Mouse (Mus musculus) embryonic facial prominence, embryonic 11.5 days (tissue): ENCODE measurements around the gene Myoz1. TPM values are rescaled to one million over a fixed set of nuclear protein-coding genes. Genes with fewer than 3 reads are reported as not detected.
"Not testable (repeated sequence)": the region's sequence is repeated elsewhere in the genome, so short reads cannot be mapped to it uniquely, and the experiment has no call there.

Experiments used
- ATAC-seq: fragments of 200-750 bp; cut with Nextera tagmentation; replicated peaks from 2 replicates; pipeline ENCODE4 v1.8.0; 2017; ENCODE audit warnings: low read depth; ENCODE audit not compliant: insufficient number of reproducible peaks, low FRiP score, low TSS enrichment
- DNase-seq: peaks from one replicate; pipeline ENCODE4 v3.0.0-alpha.2; 2015; ENCODE audit warnings: low spot score
- H3K27ac ChIP-seq: fragments of 300-500 bp; sonication (generic); replicated peaks from 2 replicates; pipeline ENCODE4 v1.5.1; 2014; ENCODE audit warnings: mild to moderate bottlenecking, low read depth, low read length, control low read depth
- H3K27me3 ChIP-seq: fragments of 300-500 bp; sonication (generic); 2 replicates; pipeline ENCODE4 v1.6.1; 2014; ENCODE audit warnings: mild to moderate bottlenecking, low read length, moderate library complexity, mixed read lengths; ENCODE audit not compliant: control insufficient read depth, insufficient read depth
- H3K36me3 ChIP-seq: fragments of 300-500 bp; sonication (generic); replicated peaks from 2 replicates; pipeline ENCODE4 v1.6.1; 2014; ENCODE audit warnings: low read depth, mild to moderate bottlenecking, low read length, moderate library complexity, mixed read lengths; ENCODE audit not compliant: control insufficient read depth, insufficient read depth
- H3K4me1 ChIP-seq: fragments of 300-500 bp; sonication (generic); 2 replicates; pipeline ENCODE4 v1.6.1; 2014; ENCODE audit warnings: low read length, mixed read lengths; ENCODE audit not compliant: control insufficient read depth, insufficient read depth
- H3K4me2 ChIP-seq: fragments of 300-500 bp; sonication (generic); 2 replicates; pipeline ENCODE4 v1.6.1; 2014; ENCODE audit warnings: low read depth, mild to moderate bottlenecking, control low read depth, low read length, moderate library complexity
- H3K4me3 ChIP-seq: fragments of 300-500 bp; sonication (generic); 2 replicates; pipeline ENCODE4 v1.5.1; 2014; ENCODE audit warnings: low read depth, low read length, control low read depth
- H3K9ac ChIP-seq: fragments of 300-500 bp; sonication (generic); replicated peaks from 2 replicates; pipeline ENCODE4 v1.6.1; 2014; ENCODE audit warnings: mild to moderate bottlenecking, control low read depth, low read length
- H3K9me3 ChIP-seq: fragments of 300-500 bp; sonication (generic); replicated peaks from 2 replicates; pipeline ENCODE4 v1.6.1; 2016; ENCODE audit warnings: mild to moderate bottlenecking, low read length, inconsistent platforms, mixed read lengths; ENCODE audit not compliant: control insufficient read depth
- WGBS: fragments of 180-500 bp; shearing (Covaris S2); extraction: QIAGEN DNeasy Blood & Tissue Kit; methylation state at CpG from one replicate; pipeline ENCODE4 v1.1.7; 2014; 5-methylcytosine and 5-hydroxymethylcytosine counted together
- polyA plus RNA-seq: library from polyadenylated mRNA; unstranded; fragments of >200 nt; fragmentation: Nextera tagmentation; extraction: Ambion mirVana; gene quantifications from 2 replicates; pipeline ENCODE4 v1.2.1, GENCODE M21; 2014

Gene Myoz1
- polyA plus RNA-seq, 1 experiment from 2014 or later, result 0.58 TPM

DNA sequence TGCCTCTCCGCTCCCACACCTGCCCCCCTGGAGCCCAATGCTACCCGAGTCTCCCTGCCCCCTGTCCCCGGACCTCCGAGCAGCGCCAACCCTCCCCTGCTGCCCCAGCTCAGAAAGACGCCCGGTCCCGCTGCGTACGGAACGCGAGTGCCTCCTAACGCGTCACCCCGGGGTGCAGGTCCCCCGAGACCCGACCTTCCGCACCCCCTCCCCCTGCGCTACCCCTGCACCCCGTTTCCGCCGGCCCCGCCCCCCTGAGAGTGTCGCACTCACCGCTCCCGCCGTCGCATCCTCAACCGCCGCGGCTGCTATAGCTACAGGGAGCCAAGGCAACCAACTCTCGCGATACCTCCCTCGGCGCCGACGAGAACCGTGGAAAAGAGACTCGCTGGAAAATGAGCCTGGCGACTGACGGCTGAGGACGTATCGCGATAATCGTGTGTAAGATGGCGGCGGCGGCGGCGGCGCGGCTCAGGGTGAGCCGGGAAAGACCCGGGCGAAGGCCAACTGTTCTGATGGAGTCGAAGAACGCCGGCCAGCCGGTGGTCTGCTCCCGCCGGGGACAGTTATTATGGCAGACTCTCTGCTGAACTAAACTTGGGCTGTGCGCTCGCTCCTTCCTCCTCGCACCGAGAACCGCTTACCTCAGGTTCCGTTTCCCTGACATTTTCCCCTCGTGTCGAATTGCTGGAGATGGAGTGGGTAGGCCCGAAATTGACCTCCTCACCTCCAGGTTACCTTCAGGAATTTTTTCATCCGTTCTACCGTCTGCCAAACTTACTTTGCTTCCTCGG, 15.5 kb downstream of the Myoz1 start, which contains the start of gene Usp54:
Usp54 (minus strand) TSS at position 420 of the 794 bp plus-strand sequence.
- Histone ChIP-seq H3K9ac (peak within 1 kb of the TSS; percentile 96), H3K9me3 (no peaks in the 10 kb centered on the region), H3K27me3 (no peaks in the 10 kb centered on the region), H3K4me2 (peak within 1 kb of the TSS; percentile 71), H3K36me3 (no peaks in the 10 kb centered on the region), H3K4me1 (no peaks in the 10 kb centered on the region), H3K27ac (peak within 1 kb of the TSS; percentile 90), H3K4me3 (peak within 1 kb of the TSS; percentile 77)
- peak; percentile 92 for ATAC-seq
- WGBS, result under 1% methylated on average over 73 of the region's 73 CpGs
- DNase-seq, result peak; percentile 99

DNA sequence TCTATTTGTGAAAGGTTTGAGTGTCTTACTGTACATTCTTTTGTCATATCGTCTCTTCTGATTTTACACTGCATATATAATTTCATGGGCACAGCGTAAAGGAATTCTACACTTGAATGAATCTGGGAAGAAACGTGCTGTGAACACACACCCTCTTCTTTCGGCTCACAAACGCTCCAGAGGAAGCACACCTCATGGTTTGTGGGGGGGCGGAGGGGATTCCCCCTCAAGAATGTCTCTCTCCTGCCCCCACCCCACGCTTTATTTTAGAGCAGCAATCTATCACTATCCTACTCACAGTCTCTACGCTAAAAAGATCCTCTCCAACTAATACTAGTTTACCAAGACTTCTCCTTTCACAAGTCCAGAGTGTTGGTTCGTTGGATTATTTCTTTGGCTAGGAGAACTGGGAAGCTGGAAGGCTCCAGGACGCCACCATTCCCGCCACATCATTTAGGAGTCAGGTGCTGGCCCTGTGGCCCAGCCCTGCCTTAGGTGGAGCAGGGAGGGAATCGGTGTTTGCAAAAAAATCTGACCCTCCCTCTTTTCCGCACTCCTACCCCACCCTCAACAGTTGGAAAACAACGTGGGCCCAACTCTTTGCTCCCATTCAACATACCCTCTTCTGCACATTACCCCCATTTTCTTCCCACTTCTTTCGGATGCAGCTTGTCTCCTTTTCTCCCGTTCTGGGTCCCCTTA, 16.3 kb downstream of the Myoz1 start:
- no peak overlapping the region; the same call in 1 of the 2 replicates for H3K27ac ChIP-seq

DNA sequence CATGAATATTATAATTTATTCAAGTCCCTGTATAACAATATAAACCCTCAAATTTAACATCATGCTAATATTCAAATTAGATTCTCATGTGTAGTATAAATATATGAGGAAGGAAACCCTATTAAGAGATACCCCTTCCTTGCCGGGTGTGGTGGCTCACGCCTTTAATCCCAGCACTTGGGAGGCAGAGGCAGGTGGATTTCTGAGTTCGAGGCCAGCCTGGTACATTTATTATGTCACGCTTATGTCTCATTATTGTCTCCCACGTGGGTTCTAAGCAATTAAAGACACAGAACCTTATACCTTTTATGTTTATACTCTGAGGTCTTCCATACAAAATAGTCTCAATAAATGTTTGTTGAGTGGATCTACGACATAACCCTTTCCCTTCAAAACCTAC, 17.6 kb downstream of the Myoz1 start:
- no peaks in the 10 kb centered on the region for H3K27me3 ChIP-seq
- 89% methylated on average over 6 of the region's 6 CpGs for WGBS
- no peak overlapping the region for H3K4me2 ChIP-seq
- H3K4me3 ChIP-seq, result no peak overlapping the region
- no peaks in the 10 kb centered on the region for H3K36me3 ChIP-seq
- no peaks in the 10 kb centered on the region for H3K4me1 ChIP-seq
- H3K9ac ChIP-seq, result no peak overlapping the region
- DNase-seq (no peak), ATAC-seq (no peak)
- H3K27ac ChIP-seq, result no peak overlapping the region
- H3K9me3 ChIP-seq, result no peaks in the 10 kb centered on the region

More for the DNA sequence above, 16.3 kb downstream of the Myoz1 start:
- no peaks in the 10 kb centered on the region for H3K27me3 ChIP-seq
- H3K36me3 ChIP-seq, result no peaks in the 10 kb centered on the region
- ATAC-seq (peak; percentile 45; the same call in 1 of the 2 replicates), DNase-seq (peak; percentile 48)
- H3K4me1 ChIP-seq, result no peaks in the 10 kb centered on the region
- H3K4me2 ChIP-seq, result peak overlapping the region; percentile 71
- H3K9me3 ChIP-seq, result no peaks in the 10 kb centered on the region
- peak overlapping the region; percentile 96 for H3K9ac ChIP-seq
- 2% methylated on average over 16 of the region's 16 CpGs for WGBS
- peak overlapping the region; percentile 77 for H3K4me3 ChIP-seq

DNA sequence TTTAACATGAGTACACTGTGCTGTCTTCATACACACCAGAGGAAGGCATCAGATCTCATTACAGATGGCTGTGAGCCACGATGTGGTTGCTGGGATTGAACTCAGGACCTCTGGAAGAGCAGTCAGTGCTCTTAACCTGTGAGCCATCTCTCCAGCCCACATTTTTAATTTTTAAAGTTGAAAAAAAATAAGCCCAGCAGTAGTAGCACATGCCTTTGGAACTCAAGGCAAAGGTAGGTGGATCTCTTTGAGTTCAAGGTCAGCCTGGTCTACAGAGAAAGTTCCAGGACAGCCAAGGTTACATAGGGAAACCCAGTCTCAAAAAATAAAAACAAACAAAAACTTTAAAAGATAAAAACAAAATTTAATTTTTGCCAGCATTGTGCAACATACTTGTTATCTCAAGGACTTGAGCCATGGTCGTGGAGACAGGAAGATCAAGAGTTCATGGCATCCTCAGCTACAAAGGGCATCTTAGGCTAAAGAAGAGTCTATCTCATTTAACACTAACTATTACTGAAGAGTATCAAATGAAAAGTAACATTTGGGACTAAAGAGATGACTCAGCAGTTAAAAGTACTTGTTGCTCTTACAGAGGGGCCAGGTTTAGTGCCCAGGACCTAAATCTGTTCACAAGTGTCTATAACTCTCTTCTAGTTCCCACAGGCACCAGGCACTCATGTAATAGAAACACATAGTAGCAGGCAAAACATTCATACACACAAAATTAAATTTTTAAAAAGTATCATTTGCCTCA, 18.3 kb downstream of the Myoz1 start:
- Histone ChIP-seq H3K9me3 (no peaks in the 10 kb centered on the region), H3K36me3 (no peaks in the 10 kb centered on the region), H3K4me2 (no peak overlapping the region), H3K27ac (no peak overlapping the region), H3K4me3 (no peak overlapping the region), H3K27me3 (no peaks in the 10 kb centered on the region), H3K9ac (no peak overlapping the region), H3K4me1 (no peaks in the 10 kb centered on the region)
- ATAC-seq (no peak), DNase-seq (no peak)
- WGBS, result 76% methylated on average over 2 of the region's 2 CpGs

DNA sequence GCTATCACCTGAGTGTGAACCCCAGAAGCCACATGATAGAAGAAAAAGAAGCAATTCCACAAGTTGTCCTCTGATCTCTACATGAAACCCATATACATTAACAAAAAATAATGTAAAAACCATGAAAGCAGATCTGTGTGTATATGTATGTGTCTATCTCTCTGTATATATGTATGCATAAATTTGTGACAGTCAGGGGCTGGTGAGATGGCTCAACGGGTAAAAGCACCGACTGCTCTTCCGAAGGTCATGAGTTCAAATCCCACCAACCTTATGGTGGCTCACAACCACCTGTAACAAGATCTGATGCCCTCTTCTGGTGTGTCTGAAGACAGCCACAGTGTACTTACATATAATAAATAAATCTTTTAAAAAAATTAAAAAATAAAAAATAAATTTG, 19.4 kb downstream of the Myoz1 start:
- DNase-seq, H3K4me1 ChIP-seq, H3K27ac ChIP-seq, H3K9me3 ChIP-seq, H3K27me3 ChIP-seq, ATAC-seq, H3K9ac ChIP-seq, H3K36me3 ChIP-seq, H3K4me2 ChIP-seq, H3K4me3 ChIP-seq: not testable (repeated sequence)
- 98% methylated on average over 3 of the region's 3 CpGs for WGBS

DNA sequence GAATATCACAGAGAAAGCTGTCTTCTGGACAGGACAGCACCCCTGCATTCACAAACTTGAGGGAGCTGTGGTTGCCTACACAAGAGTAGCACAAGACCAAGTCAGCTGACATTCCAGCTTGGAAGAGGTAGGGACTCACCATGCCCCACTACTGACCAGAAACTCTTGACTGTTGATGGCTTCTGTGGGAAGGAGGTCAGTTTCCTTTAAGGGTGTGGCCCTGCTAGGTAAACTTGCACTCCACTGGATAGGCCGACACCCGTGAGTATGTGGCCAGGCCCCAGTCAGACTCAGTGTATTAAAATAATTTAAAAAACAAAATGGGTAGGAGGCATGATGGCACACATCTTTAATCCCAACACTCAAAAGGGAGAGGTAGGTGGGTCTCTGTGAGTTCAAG, 20.8 kb downstream of the Myoz1 start:
- DNase-seq (no peak), ATAC-seq (no peak)
- Histone ChIP-seq H3K36me3 (no peaks in the 10 kb centered on the region), H3K9me3 (no peaks in the 10 kb centered on the region), H3K4me2 (no peak overlapping the region), H3K27me3 (no peaks in the 10 kb centered on the region), H3K9ac (no peak overlapping the region), H3K4me1 (no peaks in the 10 kb centered on the region), H3K27ac (no peak overlapping the region), H3K4me3 (no peak overlapping the region)
- WGBS, result 91% methylated on average over 2 of the region's 2 CpGs

DNA sequence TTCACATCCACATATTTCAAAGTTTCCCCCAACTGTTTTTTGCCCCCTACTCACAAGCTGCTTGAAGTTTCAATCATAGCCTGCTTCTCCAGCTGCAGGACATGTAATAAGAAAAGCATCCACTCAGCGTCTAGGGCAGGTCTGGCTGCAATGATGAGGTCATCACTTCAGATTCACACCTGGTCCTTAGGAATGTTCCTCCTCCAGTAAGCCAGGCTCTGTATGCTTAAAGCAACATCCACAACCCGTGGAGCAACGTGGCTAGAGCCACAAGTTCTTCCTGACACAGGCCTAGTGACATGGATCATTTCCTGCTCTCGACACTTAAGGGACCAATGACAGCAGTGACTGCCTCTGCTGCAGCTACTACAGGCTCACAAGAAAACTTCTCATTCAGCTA, 25.1 kb downstream of the Myoz1 start:
- Histone ChIP-seq H3K9me3 (no peaks in the 10 kb centered on the region), H3K27me3 (no peaks in the 10 kb centered on the region), H3K4me1 (no peaks in the 10 kb centered on the region), H3K36me3 (no peaks in the 10 kb centered on the region), H3K9ac (no peak overlapping the region), H3K4me2 (no peak overlapping the region), H3K27ac (no peak overlapping the region), H3K4me3 (no peak overlapping the region)
- ATAC-seq, result no peak
- 62% methylated on average over 4 of the region's 4 CpGs for WGBS
- DNase-seq, result peak; percentile 2
